Mouse (Mus musculus): ENCODE data around the gene Gpr156.

Gpr156 gene

GRCm38 (mm10) chr16:37916138-37916817 is at the start of gene Gpr156:
TSS of gene Gpr156 (plus strand) at chr16:37916496.
- no peak for DNase-seq (ENCODE audit: low spot score)

DNA sequence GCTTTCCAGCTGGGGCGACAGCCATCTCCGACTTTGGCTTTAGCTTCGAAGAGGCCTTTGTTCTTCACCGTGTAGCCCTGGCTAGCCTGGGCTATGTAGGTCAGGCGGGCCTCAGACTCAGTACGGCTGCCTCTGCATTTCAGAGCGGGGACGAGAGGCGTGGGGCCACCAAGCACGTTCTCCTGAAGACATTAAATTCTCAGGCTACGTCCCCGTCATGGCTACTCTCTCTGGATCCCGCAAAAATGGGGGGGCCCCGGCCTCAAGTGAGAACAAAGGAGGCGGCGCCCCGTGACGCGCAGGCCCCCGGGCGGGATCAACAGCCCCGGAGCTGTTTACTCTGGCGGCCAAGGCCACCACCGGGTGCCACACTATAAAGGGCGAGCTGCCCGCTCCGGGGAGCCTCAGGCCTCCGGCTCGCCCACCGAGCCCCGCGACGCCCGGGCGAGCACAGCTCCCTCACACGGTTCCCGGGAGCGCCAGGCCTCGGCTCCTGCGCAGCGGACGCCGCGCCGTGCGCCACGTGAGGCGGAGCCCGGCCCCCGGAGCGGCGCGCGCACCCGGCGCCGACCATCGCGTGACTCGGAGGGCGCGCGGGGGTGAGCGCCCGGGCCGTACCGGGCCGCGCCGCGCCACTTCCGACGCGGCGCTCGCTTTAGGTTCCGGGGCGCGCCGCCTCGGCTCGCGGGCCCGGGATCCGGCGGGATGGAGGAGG is 48.3 kb upstream of the Gpr156 start, which contains the start of gene Lrrc58:
Gene Lrrc58 (plus strand): TSS at position 599 of the 715 bp plus-strand sequence.
- DNase-seq (ENCODE audit: low spot score) = peak; percentile 81

- DNase-seq (ENCODE audit: low spot score) = peak; percentile 74
Measured at GRCm38 (mm10) chr16:37868506-37869469, 47.5 kb upstream of the Gpr156 start.

DNA sequence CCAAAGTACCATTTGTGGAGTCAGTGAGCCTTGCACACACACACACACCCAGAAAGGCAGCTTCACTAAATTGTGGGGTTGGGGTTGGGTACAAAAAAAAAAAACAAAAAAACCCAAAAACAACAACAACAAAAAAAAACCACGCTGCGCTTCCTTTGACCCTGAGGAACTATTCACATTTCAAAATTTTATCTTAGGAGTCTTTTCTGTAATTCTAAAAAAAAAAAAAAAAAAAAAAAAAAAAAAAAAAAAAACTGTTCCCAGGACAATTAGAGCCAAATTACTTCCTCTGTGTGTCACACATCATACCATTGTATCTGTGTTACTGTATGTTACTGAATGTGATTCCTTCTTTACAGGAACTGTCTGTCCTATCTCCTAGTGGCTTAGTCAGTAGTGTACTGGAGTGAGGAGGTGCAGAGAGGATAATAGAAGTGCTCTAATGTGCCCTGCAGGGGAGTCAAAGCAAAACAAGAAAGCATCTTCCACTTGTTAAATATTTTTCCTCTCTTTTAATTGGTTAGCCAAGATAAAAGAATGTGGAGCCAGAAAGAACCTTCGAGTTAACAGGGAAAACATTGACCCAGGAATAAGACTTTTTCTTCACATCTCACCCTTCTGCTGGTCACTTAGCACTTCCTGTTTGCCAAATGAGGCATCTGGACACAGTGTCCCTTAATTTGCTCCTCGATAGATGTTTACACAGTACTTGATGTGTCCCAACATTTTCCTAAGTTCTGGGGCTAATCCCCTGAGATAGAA is 46.6 kb upstream of the Gpr156 start:
- no peak for DNase-seq (ENCODE audit: low spot score)

GRCm38 (mm10) chr16:37871112-37871715 is 45.1 kb upstream of the Gpr156 start:
- DNase-seq (ENCODE audit: low spot score) = no peak

DNA sequence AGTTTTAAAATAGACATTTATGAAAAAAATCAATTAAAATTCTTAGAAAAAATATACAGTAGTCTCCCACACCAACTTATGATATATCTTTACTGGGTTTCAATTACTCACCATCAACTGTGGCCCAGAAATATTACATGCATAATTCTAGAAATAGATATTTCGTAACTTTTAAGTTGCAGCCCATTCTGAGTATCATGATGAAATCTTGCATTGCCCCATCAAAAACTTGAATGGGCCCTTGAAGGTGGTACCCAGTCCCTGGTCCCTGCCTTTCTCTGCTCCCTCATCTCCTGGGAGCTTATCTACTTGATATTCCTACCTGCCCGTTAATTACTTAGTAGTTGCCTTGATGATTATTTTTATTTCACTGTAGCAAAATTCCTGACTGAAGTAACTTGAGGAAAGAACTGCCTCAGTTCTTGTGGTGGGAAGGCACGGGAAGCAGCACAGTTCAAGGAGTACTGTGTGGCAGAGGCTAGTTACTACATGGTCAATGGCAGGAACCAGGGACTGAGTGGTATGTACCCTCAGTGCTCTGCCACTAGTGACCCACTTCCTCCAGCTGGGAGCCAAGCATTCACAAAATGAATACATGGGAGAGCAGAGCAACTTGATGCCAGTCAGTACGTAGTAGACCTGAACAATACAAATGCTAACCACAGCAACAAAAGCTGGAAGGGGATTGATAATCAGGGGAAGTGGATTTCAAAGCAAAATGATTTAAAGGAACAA is 41.6 kb upstream of the Gpr156 start:
- no peak for DNase-seq (ENCODE audit: low spot score)

GRCm38 (mm10) chr16:37877406-37877805 is 38.9 kb upstream of the Gpr156 start:
- no peak for DNase-seq (ENCODE audit: low spot score)

- DNase-seq (ENCODE audit: low spot score) = no peak
Measured at GRCm38 (mm10) chr16:37878951-37879505, 37.3 kb upstream of the Gpr156 start.

- DNase-seq (ENCODE audit: low spot score) = no peak
Measured at GRCm38 (mm10) chr16:37879750-37880419, 36.4 kb upstream of the Gpr156 start.

GRCm38 (mm10) chr16:37881168-37881567 is 35.1 kb upstream of the Gpr156 start:
- DNase-seq (ENCODE audit: low spot score) = no peak

- no peak for DNase-seq (ENCODE audit: low spot score)
Measured at GRCm38 (mm10) chr16:37888986-37889385, 27.3 kb upstream of the Gpr156 start.

- no peak for DNase-seq (ENCODE audit: low spot score)
Measured at GRCm38 (mm10) chr16:37892667-37893066, 23.6 kb upstream of the Gpr156 start.

- no peak for DNase-seq (ENCODE audit: low spot score)
Measured at GRCm38 (mm10) chr16:37893381-37893780, 22.9 kb upstream of the Gpr156 start.

GRCm38 (mm10) chr16:37893942-37894341 is 22.4 kb upstream of the Gpr156 start:
- DNase-seq (ENCODE audit: low spot score) = no peak

DNA sequence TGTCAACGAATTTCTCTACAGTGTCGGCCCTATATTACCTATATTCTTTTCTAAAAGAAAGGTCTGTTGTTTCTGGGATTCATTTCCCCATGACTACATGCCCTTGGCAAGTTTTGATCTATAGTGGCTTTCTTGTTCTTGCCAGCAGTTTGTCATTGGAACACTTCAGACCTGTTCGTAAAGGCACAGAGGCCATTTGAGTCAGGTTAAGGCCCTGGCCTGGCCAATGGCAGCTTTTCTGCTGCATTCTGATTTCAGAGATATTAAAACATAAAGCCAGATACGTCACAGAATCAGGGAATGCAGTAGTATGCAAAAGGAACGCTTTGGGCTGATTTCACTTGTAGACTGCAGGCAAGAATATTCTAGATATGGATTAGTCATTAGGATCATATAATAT is 17.5 kb upstream of the Gpr156 start:
- no peak for DNase-seq (ENCODE audit: low spot score)

- DNase-seq (ENCODE audit: low spot score) = no peak
Measured at GRCm38 (mm10) chr16:37899357-37899756, 16.9 kb upstream of the Gpr156 start.

DNA sequence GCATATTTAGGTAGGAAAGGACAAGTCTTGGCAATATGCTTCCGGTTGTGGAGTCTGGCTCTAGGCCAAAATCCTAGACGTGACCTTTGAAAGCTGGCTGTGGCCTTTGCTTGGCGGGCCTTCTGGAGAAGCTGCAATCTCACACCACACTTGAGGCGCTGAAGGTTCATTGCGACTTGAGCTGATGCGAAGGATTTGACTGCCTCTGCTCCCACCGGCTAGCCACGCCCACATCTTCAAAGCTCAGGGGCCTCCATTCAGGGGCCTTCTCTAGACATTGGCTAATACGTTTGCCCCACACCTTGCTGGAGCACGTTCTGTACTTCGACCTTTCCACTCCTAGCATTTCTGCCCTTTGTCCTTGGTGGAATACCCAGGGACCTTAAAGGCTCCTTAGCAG is 15.0 kb upstream of the Gpr156 start:
- no peak for DNase-seq (ENCODE audit: low spot score)

GRCm38 (mm10) chr16:37906456-37906855 is 9.8 kb upstream of the Gpr156 start:
- DNase-seq (ENCODE audit: low spot score) = no peak

DNA sequence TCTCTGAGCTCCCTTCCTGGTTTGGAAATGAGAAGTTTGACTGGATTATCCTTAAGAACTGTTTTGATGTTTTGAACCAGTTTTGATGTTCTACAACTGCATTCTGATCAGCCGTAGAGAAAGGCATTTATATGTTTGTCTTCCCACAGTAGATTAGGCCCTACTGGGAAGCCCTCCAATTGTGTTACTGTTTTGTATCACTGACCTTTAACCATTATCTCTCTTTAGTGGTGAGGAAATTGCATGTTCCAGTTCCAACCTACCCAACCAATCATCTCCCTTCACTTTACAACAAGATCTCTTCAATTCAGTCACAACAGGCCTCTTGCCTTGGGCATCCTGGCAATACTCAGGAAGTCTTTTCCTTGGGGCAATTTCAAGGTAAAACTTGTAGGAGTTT is 5.2 kb upstream of the Gpr156 start:
- DNase-seq (ENCODE audit: low spot score) = no peak

- DNase-seq (ENCODE audit: low spot score) = no peak
Measured at GRCm38 (mm10) chr16:37916818-37917201, 514 bp downstream of the Gpr156 start.
